Mouse (Mus musculus): ENCODE data around the gene Tmem203. TPM values are rescaled to one million over a fixed set of nuclear protein-coding genes. Genes with fewer than 3 reads are reported as not detected.

The Tmem203 gene
- polyA plus RNA-seq, 1 experiment from 2014 or later = 12.2 TPM

DNA sequence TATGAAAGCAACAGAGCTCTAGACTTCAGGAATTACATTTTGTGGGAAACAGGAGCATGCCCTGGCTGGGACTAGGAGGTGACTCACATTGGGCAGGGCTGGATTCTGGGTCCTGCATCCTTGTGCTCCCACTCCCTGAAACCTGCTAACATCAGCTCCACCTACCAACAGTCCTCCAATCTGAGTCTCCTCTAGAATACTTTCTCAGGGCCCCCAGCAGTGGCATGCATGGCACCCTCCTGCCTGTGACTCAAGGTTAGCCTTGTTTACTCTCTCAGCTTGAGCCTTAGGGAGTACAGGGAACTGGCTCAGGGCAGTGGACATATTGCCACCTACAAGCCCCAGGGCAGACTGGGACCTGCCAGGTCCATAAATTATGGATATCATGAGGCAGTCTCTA is 17.1 kb upstream of the Tmem203 start:
- DNase-seq (ENCODE audit: low spot score) (no peak), ATAC-seq (ENCODE audit: low FRiP score) (no peak)
- Histone ChIP-seq H3K27me3 (ENCODE audit: control insufficient read depth, insufficient read depth, low read length) (peaks cover 2% of the 10 kb centered on the region; the same call in 1 of the 2 replicates), H3K4me1 (replicated peaks; ENCODE audit: control insufficient read depth, insufficient read depth, low read length) (peaks cover 4% of the 10 kb centered on the region; the same call in 1 of the 2 replicates), H3K36me3 (ENCODE audit: control insufficient read depth, insufficient read depth, low read length) (no peaks in the 10 kb centered on the region), H3K4me3 (ENCODE audit: low read depth, low read length) (no peak overlapping the region), H3K9ac (ENCODE audit: low read depth, low read length) (no peak overlapping the region), H3K9me3 (ENCODE audit: control insufficient read depth, low read length) (no peaks in the 10 kb centered on the region), H3K4me2 (replicated peaks; ENCODE audit: low read depth, low read length) (no peak overlapping the region), H3K27ac (ENCODE audit: low read depth, low read length) (no peak overlapping the region)

DNA sequence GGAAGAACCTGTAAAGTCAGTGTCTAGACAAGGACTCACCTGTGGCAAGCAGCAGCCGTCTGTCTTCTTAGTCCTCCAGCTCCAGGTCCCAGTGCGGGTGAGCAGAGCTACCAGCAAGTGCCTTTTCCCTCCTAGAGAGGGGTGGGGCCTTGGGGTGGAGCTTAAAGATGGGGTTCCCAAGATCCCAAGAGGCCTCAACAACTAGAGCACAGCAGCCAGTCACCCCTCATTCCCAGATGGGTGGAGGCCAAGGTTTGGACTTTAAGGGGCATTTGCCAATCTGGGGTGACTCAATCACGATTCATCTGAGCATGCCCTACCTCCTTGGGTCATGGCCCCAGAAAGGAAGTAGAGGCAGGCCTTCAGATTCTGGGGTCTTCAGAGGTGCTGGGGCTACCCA is 15.5 kb upstream of the Tmem203 start:
- Histone ChIP-seq H3K4me1 (replicated peaks; ENCODE audit: control insufficient read depth, insufficient read depth, low read length) (peaks cover 4% of the 10 kb centered on the region; the same call in 1 of the 2 replicates), H3K27me3 (ENCODE audit: control insufficient read depth, insufficient read depth, low read length) (peaks cover 2% of the 10 kb centered on the region; the same call in 1 of the 2 replicates), H3K4me2 (replicated peaks; ENCODE audit: low read depth, low read length) (no peak overlapping the region), H3K27ac (ENCODE audit: low read depth, low read length) (no peak overlapping the region), H3K9me3 (ENCODE audit: control insufficient read depth, low read length) (no peaks in the 10 kb centered on the region), H3K4me3 (ENCODE audit: low read depth, low read length) (no peak overlapping the region), H3K9ac (ENCODE audit: low read depth, low read length) (no peak overlapping the region), H3K36me3 (ENCODE audit: control insufficient read depth, insufficient read depth, low read length) (no peaks in the 10 kb centered on the region)
- WGBS = 83% methylated on average over 3 of the region's 3 CpGs
- ATAC-seq (ENCODE audit: low FRiP score) (no peak), DNase-seq (ENCODE audit: low spot score) (no peak)

DNA sequence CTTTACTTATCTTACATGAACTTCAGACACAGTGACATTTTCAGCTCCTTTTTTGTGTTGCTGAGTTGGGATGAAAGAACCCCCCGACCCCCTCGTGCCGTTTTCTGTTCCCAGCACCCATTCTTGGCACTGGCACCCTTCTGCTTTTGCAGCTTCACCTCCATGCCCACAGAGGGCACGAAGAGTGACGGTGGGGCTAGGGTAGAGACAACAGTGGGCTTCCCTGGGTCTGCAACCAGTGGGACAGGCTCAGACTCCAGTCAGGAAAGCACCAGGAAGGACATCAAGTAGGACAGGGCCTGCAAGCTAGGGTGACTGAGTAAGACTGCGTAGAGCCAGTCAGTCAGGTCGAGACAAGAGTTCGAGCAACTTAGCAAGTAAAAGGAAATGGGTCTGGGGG is 14.9 kb upstream of the Tmem203 start:
- peaks cover 2% of the 10 kb centered on the region; the same call in 1 of the 2 replicates for H3K27me3 ChIP-seq (ENCODE audit: control insufficient read depth, insufficient read depth, low read length)
- no peak overlapping the region for H3K27ac ChIP-seq (ENCODE audit: low read depth, low read length)
- H3K9ac ChIP-seq (ENCODE audit: low read depth, low read length) = no peak overlapping the region
- H3K36me3 ChIP-seq (ENCODE audit: control insufficient read depth, insufficient read depth, low read length) = no peaks in the 10 kb centered on the region
- 49% methylated on average over 8 of the region's 8 CpGs for WGBS
- peaks cover 4% of the 10 kb centered on the region; the same call in 1 of the 2 replicates for H3K4me1 ChIP-seq (replicated peaks; ENCODE audit: control insufficient read depth, insufficient read depth, low read length)
- H3K9me3 ChIP-seq (ENCODE audit: control insufficient read depth, low read length) = no peaks in the 10 kb centered on the region
- ATAC-seq (ENCODE audit: low FRiP score) (no peak), DNase-seq (ENCODE audit: low spot score) (no peak)
- peak overlapping the region; percentile 95; the same call in 1 of the 2 replicates for H3K4me2 ChIP-seq (replicated peaks; ENCODE audit: low read depth, low read length)
- peak overlapping the region; percentile 31; the same call in 1 of the 2 replicates for H3K4me3 ChIP-seq (ENCODE audit: low read depth, low read length)

DNA sequence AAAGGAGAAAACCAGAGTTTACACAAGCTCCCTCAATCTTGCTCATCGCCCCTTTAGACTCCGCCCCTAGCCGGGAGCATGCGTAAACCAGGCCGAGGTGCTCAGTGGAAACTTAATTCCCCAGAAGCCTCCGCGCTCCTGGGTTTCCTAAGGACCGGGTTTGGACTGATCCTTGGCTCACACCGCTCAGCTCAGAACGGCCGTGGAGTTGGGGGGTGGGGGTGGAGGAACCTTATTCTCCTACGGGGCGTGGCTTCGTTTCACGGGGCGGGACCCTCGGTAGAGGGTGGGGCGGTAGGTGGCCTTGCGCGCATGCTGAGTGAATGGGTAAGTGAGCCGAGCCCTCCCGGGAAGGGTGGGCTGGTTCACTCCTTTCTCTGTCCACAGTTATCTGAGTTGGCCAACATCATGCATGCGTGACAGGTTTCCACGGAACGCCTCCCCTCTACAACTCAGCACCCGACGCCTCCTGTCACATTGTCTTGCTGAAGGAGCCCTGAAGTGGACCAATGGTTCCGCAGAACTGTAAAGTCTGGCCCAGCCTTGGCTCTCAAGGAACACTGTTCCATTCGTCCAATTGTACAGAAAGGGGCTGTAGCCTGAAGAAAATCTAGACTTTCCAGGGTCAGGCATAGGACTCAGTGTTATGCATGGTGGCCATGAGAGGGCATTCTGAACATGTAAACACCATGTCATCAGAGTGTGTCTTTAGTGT is 14.4 kb upstream of the Tmem203 start:
- H3K4me2 ChIP-seq (replicated peaks; ENCODE audit: low read depth, low read length) = peak overlapping the region; percentile 95
- H3K36me3 ChIP-seq (ENCODE audit: control insufficient read depth, insufficient read depth, low read length) = no peaks in the 10 kb centered on the region
- ATAC-seq (ENCODE audit: low FRiP score) (peak; percentile 78), DNase-seq (ENCODE audit: low spot score) (peak; percentile 76)
- no peak overlapping the region; the same call in 1 of the 2 replicates for H3K27ac ChIP-seq (ENCODE audit: low read depth, low read length)
- peak overlapping the region; percentile 31 for H3K4me3 ChIP-seq (ENCODE audit: low read depth, low read length)
- H3K27me3 ChIP-seq (ENCODE audit: control insufficient read depth, insufficient read depth, low read length) = peaks cover 2% of the 10 kb centered on the region; the same call in 1 of the 2 replicates
- H3K9me3 ChIP-seq (ENCODE audit: control insufficient read depth, low read length) = no peaks in the 10 kb centered on the region
- peak overlapping the region; percentile 21 for H3K9ac ChIP-seq (ENCODE audit: low read depth, low read length)
- 3% methylated on average over 29 of the region's 29 CpGs for WGBS
- peaks cover 4% of the 10 kb centered on the region; the same call in 1 of the 2 replicates for H3K4me1 ChIP-seq (replicated peaks; ENCODE audit: control insufficient read depth, insufficient read depth, low read length)

DNA sequence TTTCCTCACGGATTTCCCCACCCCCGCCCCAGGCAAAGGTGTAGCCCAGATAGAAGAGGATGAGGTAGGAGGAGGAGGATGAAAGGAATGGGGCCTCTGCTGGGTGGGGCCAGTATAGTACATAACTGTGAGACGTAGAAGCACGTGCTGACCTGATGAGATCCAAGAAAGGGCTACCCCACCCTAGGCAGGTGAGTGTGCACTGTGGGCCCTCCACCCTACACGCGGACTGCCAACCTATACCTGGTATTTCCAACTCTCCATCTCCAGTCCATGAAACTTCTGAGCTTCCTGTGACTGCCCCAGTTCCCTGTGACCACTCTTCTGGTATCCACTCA is 13.8 kb upstream of the Tmem203 start:
- H3K4me3 ChIP-seq (ENCODE audit: low read depth, low read length) = peak overlapping the region; percentile 57
- H3K9me3 ChIP-seq (ENCODE audit: control insufficient read depth, low read length) = no peaks in the 10 kb centered on the region
- ATAC-seq (ENCODE audit: low FRiP score) (peak; percentile 46; the same call in 1 of the 2 replicates), DNase-seq (ENCODE audit: low spot score) (peak; percentile 28)
- peak overlapping the region; percentile 95 for H3K4me2 ChIP-seq (replicated peaks; ENCODE audit: low read depth, low read length)
- 13% methylated on average over 6 of the region's 6 CpGs for WGBS
- H3K27ac ChIP-seq (ENCODE audit: low read depth, low read length) = no peak overlapping the region
- peaks cover 4% of the 10 kb centered on the region; the same call in 1 of the 2 replicates for H3K4me1 ChIP-seq (replicated peaks; ENCODE audit: control insufficient read depth, insufficient read depth, low read length)
- H3K27me3 ChIP-seq (ENCODE audit: control insufficient read depth, insufficient read depth, low read length) = peaks cover 2% of the 10 kb centered on the region; the same call in 1 of the 2 replicates
- H3K9ac ChIP-seq (ENCODE audit: low read depth, low read length) = peak overlapping the region; percentile 71
- no peaks in the 10 kb centered on the region for H3K36me3 ChIP-seq (ENCODE audit: control insufficient read depth, insufficient read depth, low read length)

DNA sequence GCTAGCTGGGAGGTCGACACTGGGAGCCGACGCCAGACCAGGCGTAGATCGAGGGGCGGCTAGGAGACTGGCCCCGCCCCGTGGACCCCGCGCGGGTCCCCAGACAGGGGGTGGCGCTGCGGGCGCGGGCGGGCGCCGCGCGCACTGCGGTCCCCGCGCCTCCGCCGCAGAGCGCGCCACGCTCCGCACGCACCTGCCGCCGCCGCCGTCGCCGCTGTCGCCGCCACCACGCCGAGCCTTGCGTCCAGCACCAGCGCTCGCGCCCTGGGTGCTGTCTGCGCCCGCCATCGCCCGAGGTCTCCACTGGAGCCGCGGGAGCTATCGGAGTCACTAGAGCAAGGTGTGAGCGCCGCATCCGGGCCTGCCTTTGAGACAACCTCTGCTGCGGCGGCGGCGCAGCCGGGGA is 13.1 kb upstream of the Tmem203 start, which contains the start of the genes Rnf208 and Cysrt1:
Gene Rnf208 (plus strand): TSS at position 155 of the 406 bp plus-strand sequence.
Gene Cysrt1 (minus strand): TSS at position 352 of the 406 bp plus-strand sequence.
- DNase-seq (ENCODE audit: low spot score) (peak; percentile 61), ATAC-seq (ENCODE audit: low FRiP score) (peak; percentile 38)
- H3K4me3 ChIP-seq (ENCODE audit: low read depth, low read length) = peak within 1 kb of the TSS; percentile 57
- H3K9me3 ChIP-seq (ENCODE audit: control insufficient read depth, low read length) = no peaks in the 10 kb centered on the region
- no peaks in the 10 kb centered on the region for H3K36me3 ChIP-seq (ENCODE audit: control insufficient read depth, insufficient read depth, low read length)
- H3K9ac ChIP-seq (ENCODE audit: low read depth, low read length) = peak within 1 kb of the TSS; percentile 71
- peaks cover 4% of the 10 kb centered on the region; the same call in 1 of the 2 replicates for H3K4me1 ChIP-seq (replicated peaks; ENCODE audit: control insufficient read depth, insufficient read depth, low read length)
- H3K4me2 ChIP-seq (replicated peaks; ENCODE audit: low read depth, low read length) = peak within 1 kb of the TSS; percentile 95
- WGBS = 0% methylated on average over 27 of the region's 59 CpGs
- peak within 1 kb of the TSS; percentile 42; the same call in 1 of the 2 replicates for H3K27ac ChIP-seq (ENCODE audit: low read depth, low read length)
- peaks cover 2% of the 10 kb centered on the region; the same call in 1 of the 2 replicates for H3K27me3 ChIP-seq (ENCODE audit: control insufficient read depth, insufficient read depth, low read length)

DNA sequence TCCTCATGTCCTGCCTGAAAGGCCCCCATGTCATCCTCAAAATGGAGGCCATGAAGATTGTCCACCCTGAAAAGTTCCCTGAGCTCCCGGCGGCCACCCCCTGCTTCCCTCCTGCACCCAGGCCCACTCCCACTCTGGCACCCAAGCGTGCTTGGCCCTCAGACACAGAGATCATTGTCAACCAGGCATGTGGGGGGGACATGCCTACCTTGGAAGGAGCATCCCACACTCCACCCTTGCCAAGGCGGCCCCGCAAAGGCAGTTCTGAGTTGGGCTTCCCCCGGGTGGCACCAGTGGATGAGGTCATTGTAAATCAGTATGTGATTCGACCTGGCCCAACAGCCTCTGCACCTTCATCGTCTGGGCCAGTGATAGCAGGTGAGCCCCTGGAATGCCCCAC is 11.9 kb upstream of the Tmem203 start:
- Histone ChIP-seq H3K4me2 (replicated peaks; ENCODE audit: low read depth, low read length) (peak overlapping the region; percentile 95; the same call in 1 of the 2 replicates), H3K4me1 (replicated peaks; ENCODE audit: control insufficient read depth, insufficient read depth, low read length) (peaks cover 4% of the 10 kb centered on the region; the same call in 1 of the 2 replicates), H3K36me3 (ENCODE audit: control insufficient read depth, insufficient read depth, low read length) (no peaks in the 10 kb centered on the region), H3K9ac (ENCODE audit: low read depth, low read length) (peak overlapping the region; percentile 71; the same call in 1 of the 2 replicates), H3K4me3 (ENCODE audit: low read depth, low read length) (no peak overlapping the region; the same call in 1 of the 2 replicates), H3K9me3 (ENCODE audit: control insufficient read depth, low read length) (no peaks in the 10 kb centered on the region), H3K27me3 (ENCODE audit: control insufficient read depth, insufficient read depth, low read length) (peaks cover 2% of the 10 kb centered on the region; the same call in 1 of the 2 replicates), H3K27ac (ENCODE audit: low read depth, low read length) (no peak overlapping the region)
- 81% methylated on average over 8 of the region's 8 CpGs for WGBS
- DNase-seq (ENCODE audit: low spot score) (no peak), ATAC-seq (ENCODE audit: low FRiP score) (no peak)

DNA sequence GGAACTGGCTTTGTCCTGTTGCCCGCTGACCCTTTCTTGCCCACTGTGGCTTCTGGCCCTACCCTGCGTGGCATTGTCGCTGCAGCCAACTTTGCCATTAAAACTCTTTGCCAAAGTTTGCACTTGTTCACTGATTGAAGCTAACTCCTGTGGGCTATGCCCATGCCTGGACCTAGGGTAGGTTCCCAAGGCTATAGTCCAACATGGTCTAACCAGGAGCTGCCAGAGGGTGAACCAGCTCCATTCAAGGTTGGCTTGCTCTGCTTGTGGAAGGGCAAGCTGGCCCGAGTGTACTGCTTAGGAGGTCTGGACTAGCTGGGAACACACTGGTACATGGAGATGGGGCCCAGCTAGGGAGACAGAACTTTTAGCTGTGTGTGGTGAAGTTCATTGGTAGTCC is 11.1 kb upstream of the Tmem203 start:
- no peak overlapping the region for H3K27ac ChIP-seq (ENCODE audit: low read depth, low read length)
- H3K27me3 ChIP-seq (ENCODE audit: control insufficient read depth, insufficient read depth, low read length) = peaks cover 2% of the 10 kb centered on the region; the same call in 1 of the 2 replicates
- H3K9me3 ChIP-seq (ENCODE audit: control insufficient read depth, low read length) = no peaks in the 10 kb centered on the region
- no peak overlapping the region for H3K4me2 ChIP-seq (replicated peaks; ENCODE audit: low read depth, low read length)
- no peak overlapping the region for H3K4me3 ChIP-seq (ENCODE audit: low read depth, low read length)
- peaks cover 4% of the 10 kb centered on the region; the same call in 1 of the 2 replicates for H3K4me1 ChIP-seq (replicated peaks; ENCODE audit: control insufficient read depth, insufficient read depth, low read length)
- 92% methylated on average over 4 of the region's 4 CpGs for WGBS
- H3K36me3 ChIP-seq (ENCODE audit: control insufficient read depth, insufficient read depth, low read length) = no peaks in the 10 kb centered on the region
- ATAC-seq (ENCODE audit: low FRiP score) (no peak), DNase-seq (ENCODE audit: low spot score) (no peak)
- H3K9ac ChIP-seq (ENCODE audit: low read depth, low read length) = no peak overlapping the region

Measured in hindbrain, embryonic 11.5 days (tissue).